Comparison of ENCODE assay signal across 12 mouse cellular contexts in genomic region chr10:111893941-111894340, GRCm38 (mm10).
DNase-seq lines count a peak whose midpoint lies in the region; ATAC-seq and TF ChIP-seq lines count a peak whose summit lies in the region.
"Had no signal": no experiment of that assay in that cellular context is flagged by ENCODE, and none has a peak within 500 bp of the region (broad histone marks: within the 10 kb centered on the region; RNA-seq: fewer than 3 reads in every experiment).

No protein-coding gene starts in this region.

- ATAC-seq in liver, embryonic 12.5 days = no peak
- ATAC-seq in stomach, postnatal 0 days (ENCODE audit: low FRiP score, low TSS enrichment) = peak; percentile 74; the same call in 1 of the 2 replicates
- no peak for ATAC-seq in forebrain, embryonic 15.5 days (replicated peaks)

- no peaks in the 10 kb centered on the region for H3K9me3 ChIP-seq in liver, embryonic 12.5 days (replicated peaks)
- H3K9me3 ChIP-seq in stomach, postnatal 0 days (ENCODE audit: control insufficient read depth, low read length) = no peaks in the 10 kb centered on the region
- no peaks in the 10 kb centered on the region for H3K9me3 ChIP-seq in forebrain, embryonic 15.5 days
- H3K9me3 ChIP-seq: midbrain, embryonic 10.5 days had no signal

- DNase-seq in liver, adult 2 months (ENCODE audit: extremely low read depth, low read depth, low spot score) = peak; percentile 32
- peak; percentile 55 for DNase-seq in heart, postnatal 4 days
- peak; percentile 65 to 75 for DNase-seq in lung, adult 18-20 months
- peak; percentile 16 for DNase-seq in stomach, postnatal 0 days (ENCODE audit: low spot score)
- DNase-seq in cerebellum, adult 11-12 months = no peak
- DNase-seq in right cerebral cortex, postnatal 25 days = no peak
- DNase-seq: cerebellum, adult 18-20 months; layer of hippocampus, postnatal 36 days had no signal

- peak overlapping the region; percentile 5; the same call in 1 of the 2 replicates for H3K27ac ChIP-seq in liver, adult 2 months (replicated peaks; ENCODE audit: insufficient read depth, low read depth, low read length)
- no peak overlapping the region for H3K27ac ChIP-seq in liver, embryonic 12.5 days
- H3K27ac ChIP-seq in stomach, postnatal 0 days (replicated peaks) = peak overlapping the region; percentile 50; the same call in 1 of the 2 replicates
- H3K27ac ChIP-seq in forebrain, embryonic 15.5 days (replicated peaks) = no peak overlapping the region
- H3K27ac ChIP-seq: midbrain, embryonic 10.5 days had no signal

- no peak overlapping the region for H3K4me3 ChIP-seq in liver, adult 2 months (ENCODE audit: insufficient read depth, low read depth, low read length)
- no peak overlapping the region for H3K4me3 ChIP-seq in liver, embryonic 12.5 days
- H3K4me3 ChIP-seq in stomach, postnatal 0 days (ENCODE audit: low read depth, low read length) = no peak overlapping the region
- no peak overlapping the region for H3K4me3 ChIP-seq in forebrain, embryonic 15.5 days
- H3K4me3 ChIP-seq: midbrain, embryonic 10.5 days had no signal

- no peaks in the 10 kb centered on the region for H3K36me3 ChIP-seq in liver, adult 2 months (ENCODE audit: control insufficient read depth, insufficient read depth, low read length)
- H3K36me3 ChIP-seq in liver, embryonic 12.5 days = no peaks in the 10 kb centered on the region
- H3K36me3 ChIP-seq in stomach, postnatal 0 days (ENCODE audit: control insufficient read depth, insufficient read depth, low read length) = no peaks in the 10 kb centered on the region
- no peaks in the 10 kb centered on the region for H3K36me3 ChIP-seq in forebrain, embryonic 15.5 days
- H3K36me3 ChIP-seq: midbrain, embryonic 10.5 days had no signal

- no peak overlapping the region for H3K9ac ChIP-seq in liver, adult 2 months (ENCODE audit: low read depth, low read length)
- H3K9ac ChIP-seq in liver, embryonic 12.5 days = no peak overlapping the region
- H3K9ac ChIP-seq in stomach, postnatal 0 days (ENCODE audit: low read length) = no peak overlapping the region
- no peak overlapping the region for H3K9ac ChIP-seq in forebrain, embryonic 15.5 days (replicated peaks)

- no peak for TF ChIP-seq POLR2A in liver, adult 2 months (IDR thresholded peaks at IDR 0.05; ENCODE audit: extremely low read depth, insufficient read depth, low read length)

- no peaks in the 10 kb centered on the region for H3K79me2 ChIP-seq in liver, adult 2 months (ENCODE audit: control insufficient read depth, insufficient read depth, low read length)

- no peaks in the 10 kb centered on the region for H3K4me1 ChIP-seq in liver, adult 2 months (ENCODE audit: control insufficient read depth, insufficient read depth, low read length)
- no peaks in the 10 kb centered on the region for H3K4me1 ChIP-seq in liver, embryonic 12.5 days
- no peaks in the 10 kb centered on the region for H3K4me1 ChIP-seq in stomach, postnatal 0 days (replicated peaks; ENCODE audit: control insufficient read depth, insufficient read depth)
- no peaks in the 10 kb centered on the region for H3K4me1 ChIP-seq in forebrain, embryonic 15.5 days

- WGBS in liver, adult 2 months = 85% methylated on average over 8 of the region's 8 CpGs
- 69% methylated on average over 8 of the region's 8 CpGs for WGBS in liver, embryonic 12.5 days (ENCODE audit: insufficient replicate concordance)
- WGBS in stomach, postnatal 0 days = 58% methylated on average over 8 of the region's 8 CpGs
- 85% methylated on average over 8 of the region's 8 CpGs for WGBS in forebrain, embryonic 15.5 days

- H3K27me3 ChIP-seq in liver, adult 2 months (ENCODE audit: control insufficient read depth, insufficient read depth, low read length) = no peaks in the 10 kb centered on the region
- H3K27me3 ChIP-seq in liver, embryonic 12.5 days (replicated peaks) = no peaks in the 10 kb centered on the region
- no peaks in the 10 kb centered on the region for H3K27me3 ChIP-seq in stomach, postnatal 0 days (ENCODE audit: control insufficient read depth, insufficient read depth, low read length)
- H3K27me3 ChIP-seq in forebrain, embryonic 15.5 days = no peaks in the 10 kb centered on the region
- H3K27me3 ChIP-seq: CH12.LX had no signal

- no peak overlapping the region for H3K4me2 ChIP-seq in liver, embryonic 12.5 days
- H3K4me2 ChIP-seq in stomach, postnatal 0 days (replicated peaks; ENCODE audit: low read depth) = no peak overlapping the region
- H3K4me2 ChIP-seq in forebrain, embryonic 15.5 days (replicated peaks) = no peak overlapping the region

- TF ChIP-seq CTCF in liver, adult 2 months (IDR thresholded peaks at IDR 0.05; ENCODE audit: low read depth, low read length) = no peak
- TF ChIP-seq CTCF in stomach, postnatal 0 days (IDR thresholded peaks at IDR 0.05; ENCODE audit: low read depth) = no peak

- TF ChIP-seq EP300 in stomach, postnatal 0 days (optimal IDR thresholded peaks at IDR 0.05) = no peak

Comparison
In these comparisons a context has a peak if more than half of its experiments do, and no peak if none do; other contexts are left out.
1. H3K27ac ChIP-seq: peak in liver, adult 2 months (single experiment) and stomach, postnatal 0 days (single experiment); none in liver, embryonic 12.5 days (single experiment) and forebrain, embryonic 15.5 days (single experiment).
2. DNase-seq: peak in liver, adult 2 months (single experiment), heart, postnatal 4 days (single experiment), lung, adult 18-20 months (2 of 2) and stomach, postnatal 0 days (single experiment); none in cerebellum, adult 11-12 months (single experiment) and right cerebral cortex, postnatal 25 days (single experiment).